Mouse (Mus musculus): ENCODE measurements at regions not wholly inside any gene's neighbourhood (a gene's known extent, or its start where the extent isn't known, plus 50 kb on each side); places are given as distances from the start of the nearest gene placed in this dataset.

- no peak for DNase-seq (ENCODE audit: low spot score in 2 of 2)
These were observed 343.8 kb downstream of the Tmem161b start for GRCm38 (mm10) chr13:84565644-84566532.

GRCm38 (mm10) chr13:84566533-84566832 lies 344.4 kb downstream of the Tmem161b start:
- no peak for DNase-seq (ENCODE audit: low spot score in 2 of 2)

- no peak for DNase-seq (ENCODE audit: low spot score in 2 of 2)
These were observed 347.3 kb downstream of the Tmem161b start for GRCm38 (mm10) chr13:84569371-84569770.

- no peak for DNase-seq (ENCODE audit: low spot score in 2 of 2)
These were observed 348.1 kb downstream of the Tmem161b start for GRCm38 (mm10) chr13:84570206-84570605.

- peak; percentile 19 to 47 for DNase-seq (ENCODE audit: low spot score in 2 of 2)
These were observed 349.1 kb downstream of the Tmem161b start for GRCm38 (mm10) chr13:84570984-84571844.

- DNase-seq (ENCODE audit: low spot score in 2 of 2): no peak
These were observed 349.7 kb downstream of the Tmem161b start for GRCm38 (mm10) chr13:84571845-84572193.

- no peak for DNase-seq (ENCODE audit: low spot score in 2 of 2)
These were observed 350.1 kb downstream of the Tmem161b start for GRCm38 (mm10) chr13:84572231-84572630.

GRCm38 (mm10) chr13:84596585-84597142 lies 374.6 kb downstream of the Tmem161b start:
- DNase-seq (ENCODE audit: low spot score in 2 of 2): no peak

- no peak for DNase-seq (ENCODE audit: low spot score in 2 of 2)
These were observed 380.5 kb downstream of the Tmem161b start for GRCm38 (mm10) chr13:84602612-84603011.

- DNase-seq (ENCODE audit: low spot score in 2 of 2): no peak
These were observed 390.4 kb downstream of the Tmem161b start for GRCm38 (mm10) chr13:84612497-84612896.

- DNase-seq (ENCODE audit: low spot score in 2 of 2): peak; percentile 23 to 51
These were observed 390.9 kb downstream of the Tmem161b start for GRCm38 (mm10) chr13:84613004-84613403.

- no peak for DNase-seq (ENCODE audit: low spot score in 2 of 2)
These were observed 402.6 kb downstream of the Tmem161b start for GRCm38 (mm10) chr13:84624691-84625090.

- DNase-seq (ENCODE audit: low spot score in 2 of 2): no peak
These were observed 403.4 kb downstream of the Tmem161b start for GRCm38 (mm10) chr13:84625527-84625926.

- no peak for DNase-seq (ENCODE audit: low spot score in 2 of 2)
These were observed 403.8 kb downstream of the Tmem161b start for GRCm38 (mm10) chr13:84625927-84626326.

GRCm38 (mm10) chr13:84626397-84626796 lies 404.3 kb downstream of the Tmem161b start:
- no peak for DNase-seq (ENCODE audit: low spot score in 2 of 2)

GRCm38 (mm10) chr13:84630686-84631085 lies 408.6 kb downstream of the Tmem161b start:
- DNase-seq (ENCODE audit: low spot score in 2 of 2): no peak

GRCm38 (mm10) chr13:84632493-84632892 lies 410.4 kb downstream of the Tmem161b start:
- DNase-seq (ENCODE audit: low spot score in 2 of 2): no peak

- DNase-seq (ENCODE audit: low spot score in 2 of 2): no peak
These were observed 414.7 kb downstream of the Tmem161b start for GRCm38 (mm10) chr13:84636831-84637230.

GRCm38 (mm10) chr13:84637606-84638005 lies 415.5 kb downstream of the Tmem161b start:
- DNase-seq (ENCODE audit: low spot score in 2 of 2): no peak

- no peak for DNase-seq (ENCODE audit: low spot score in 2 of 2)
These were observed 416.4 kb downstream of the Tmem161b start for GRCm38 (mm10) chr13:84638401-84638934.

GRCm38 (mm10) chr13:84639087-84640022 lies 417.3 kb downstream of the Tmem161b start:
- DNase-seq (ENCODE audit: low spot score in 2 of 2): no peak

Measured in frontal cortex, postnatal 14 days (tissue).